Mouse (Mus musculus) embryonic facial prominence, embryonic 11.5 days (tissue): ENCODE measurements around the gene Mapk8. TPM values are rescaled to one million over a fixed set of nuclear protein-coding genes. Genes with fewer than 3 reads are reported as not detected.

ENCODE experiments used
- ATAC-seq: fragments of 200-750 bp; cut with Nextera tagmentation; replicated peaks from 2 replicates; pipeline ENCODE4 v1.8.0; 2017; ENCODE audit warnings: low read depth; ENCODE audit not compliant: insufficient number of reproducible peaks, low FRiP score, low TSS enrichment
- DNase-seq: peaks from one replicate; pipeline ENCODE4 v3.0.0-alpha.2; 2015; ENCODE audit warnings: low spot score
- H3K27ac ChIP-seq: fragments of 300-500 bp; sonication (generic); replicated peaks from 2 replicates; pipeline ENCODE4 v1.5.1; 2014; ENCODE audit warnings: mild to moderate bottlenecking, low read depth, low read length, control low read depth
- H3K27me3 ChIP-seq: fragments of 300-500 bp; sonication (generic); 2 replicates; pipeline ENCODE4 v1.6.1; 2014; ENCODE audit warnings: mild to moderate bottlenecking, low read length, moderate library complexity, mixed read lengths; ENCODE audit not compliant: control insufficient read depth, insufficient read depth
- H3K36me3 ChIP-seq: fragments of 300-500 bp; sonication (generic); replicated peaks from 2 replicates; pipeline ENCODE4 v1.6.1; 2014; ENCODE audit warnings: low read depth, mild to moderate bottlenecking, low read length, moderate library complexity, mixed read lengths; ENCODE audit not compliant: control insufficient read depth, insufficient read depth
- H3K4me1 ChIP-seq: fragments of 300-500 bp; sonication (generic); 2 replicates; pipeline ENCODE4 v1.6.1; 2014; ENCODE audit warnings: low read length, mixed read lengths; ENCODE audit not compliant: control insufficient read depth, insufficient read depth
- H3K4me2 ChIP-seq: fragments of 300-500 bp; sonication (generic); 2 replicates; pipeline ENCODE4 v1.6.1; 2014; ENCODE audit warnings: low read depth, mild to moderate bottlenecking, control low read depth, low read length, moderate library complexity
- H3K4me3 ChIP-seq: fragments of 300-500 bp; sonication (generic); 2 replicates; pipeline ENCODE4 v1.5.1; 2014; ENCODE audit warnings: low read depth, low read length, control low read depth
- H3K9ac ChIP-seq: fragments of 300-500 bp; sonication (generic); replicated peaks from 2 replicates; pipeline ENCODE4 v1.6.1; 2014; ENCODE audit warnings: mild to moderate bottlenecking, control low read depth, low read length
- H3K9me3 ChIP-seq: fragments of 300-500 bp; sonication (generic); replicated peaks from 2 replicates; pipeline ENCODE4 v1.6.1; 2016; ENCODE audit warnings: mild to moderate bottlenecking, low read length, inconsistent platforms, mixed read lengths; ENCODE audit not compliant: control insufficient read depth
- WGBS: fragments of 180-500 bp; shearing (Covaris S2); extraction: QIAGEN DNeasy Blood & Tissue Kit; methylation state at CpG from one replicate; pipeline ENCODE4 v1.1.7; 2014; 5-methylcytosine and 5-hydroxymethylcytosine counted together
- polyA plus RNA-seq: library from polyadenylated mRNA; unstranded; fragments of >200 nt; fragmentation: Nextera tagmentation; extraction: Ambion mirVana; gene quantifications from 2 replicates; pipeline ENCODE4 v1.2.1, GENCODE M21; 2014

Gene Mapk8
- polyA plus RNA-seq, 1 experiment from 2014 or later, result 22.0 TPM

DNA sequence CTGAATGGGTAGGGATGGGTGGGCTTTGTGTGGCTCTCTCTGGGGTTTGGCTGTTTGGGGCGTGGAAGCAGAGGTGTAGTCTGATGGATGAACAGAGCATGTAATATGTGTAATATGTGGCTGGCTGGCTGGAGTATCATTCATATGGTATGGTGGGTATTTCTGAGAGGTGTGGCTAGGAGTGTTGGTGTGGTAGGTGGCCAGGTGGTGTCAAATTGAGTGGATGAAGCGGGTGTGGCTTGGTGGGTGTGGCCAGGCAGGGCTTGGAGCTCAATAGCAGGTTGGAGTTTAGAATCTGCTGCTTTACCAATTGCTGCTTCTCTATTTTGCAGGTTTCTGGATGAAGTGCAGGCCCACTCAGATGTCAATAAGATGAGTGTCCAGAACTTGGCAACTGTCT is 82.9 kb downstream of the Mapk8 start:
- Histone ChIP-seq H3K4me3 (no peak overlapping the region), H3K36me3 (no peaks in the 10 kb centered on the region), H3K9me3 (no peaks in the 10 kb centered on the region), H3K27ac (no peak overlapping the region), H3K9ac (no peak overlapping the region), H3K27me3 (no peaks in the 10 kb centered on the region), H3K4me2 (no peak overlapping the region), H3K4me1 (peaks cover 5% of the 10 kb centered on the region; the same call in 1 of the 2 replicates)
- DNase-seq (no peak), ATAC-seq (no peak)
- WGBS, result 87% methylated on average over 2 of the region's 2 CpGs

DNA sequence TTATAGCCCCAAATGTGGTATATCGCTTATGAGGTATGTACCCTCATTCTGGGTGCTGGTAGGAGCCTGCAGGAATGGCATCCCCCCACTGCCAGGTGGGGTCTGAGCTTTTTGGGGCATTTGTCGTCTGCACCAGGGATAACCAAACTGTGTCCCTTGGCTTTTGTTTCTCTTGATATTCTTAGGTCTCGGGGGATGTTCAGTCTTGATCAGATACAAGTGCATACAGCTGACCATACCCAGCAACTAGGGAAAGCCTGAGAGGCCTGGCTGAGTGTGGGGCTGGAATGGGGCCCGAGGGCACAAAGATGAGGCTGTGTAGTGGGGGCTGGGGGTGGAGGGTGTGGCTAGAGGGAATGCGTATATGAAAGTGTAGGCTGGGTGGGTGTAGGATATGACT is 83.3 kb downstream of the Mapk8 start:
- no peak overlapping the region for H3K27ac ChIP-seq
- no peaks in the 10 kb centered on the region for H3K27me3 ChIP-seq
- H3K9ac ChIP-seq, result no peak overlapping the region
- H3K4me1 ChIP-seq, result peaks cover 5% of the 10 kb centered on the region; the same call in 1 of the 2 replicates
- H3K9me3 ChIP-seq, result no peaks in the 10 kb centered on the region
- ATAC-seq (no peak), DNase-seq (no peak)
- H3K36me3 ChIP-seq, result no peaks in the 10 kb centered on the region
- WGBS, result 84% methylated on average over 5 of the region's 5 CpGs
- H3K4me3 ChIP-seq, result no peak overlapping the region
- H3K4me2 ChIP-seq, result no peak overlapping the region

DNA sequence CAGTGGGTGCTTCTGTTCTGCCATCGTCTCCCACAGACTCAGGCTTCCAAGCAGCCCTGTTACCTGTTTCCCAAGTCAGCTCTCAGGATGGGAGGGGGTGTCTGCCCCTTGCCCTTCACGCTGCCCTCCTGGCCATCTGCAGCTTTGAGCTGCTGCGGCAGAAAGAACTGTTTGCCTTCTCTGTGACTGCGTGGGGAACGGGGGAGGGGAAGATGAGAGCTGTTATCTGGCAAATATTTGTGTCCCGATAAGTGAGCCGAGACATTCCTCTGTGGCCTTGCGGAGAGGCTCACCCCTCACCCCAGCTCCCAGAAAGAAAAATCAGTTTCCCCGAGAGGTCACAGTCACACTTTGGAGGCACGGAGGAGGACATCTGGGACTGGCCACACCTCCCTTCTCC is 84.2 kb downstream of the Mapk8 start:
- H3K27ac ChIP-seq, result no peak overlapping the region
- 23% methylated on average over 10 of the region's 10 CpGs for WGBS
- H3K9me3 ChIP-seq, result no peaks in the 10 kb centered on the region

DNA sequence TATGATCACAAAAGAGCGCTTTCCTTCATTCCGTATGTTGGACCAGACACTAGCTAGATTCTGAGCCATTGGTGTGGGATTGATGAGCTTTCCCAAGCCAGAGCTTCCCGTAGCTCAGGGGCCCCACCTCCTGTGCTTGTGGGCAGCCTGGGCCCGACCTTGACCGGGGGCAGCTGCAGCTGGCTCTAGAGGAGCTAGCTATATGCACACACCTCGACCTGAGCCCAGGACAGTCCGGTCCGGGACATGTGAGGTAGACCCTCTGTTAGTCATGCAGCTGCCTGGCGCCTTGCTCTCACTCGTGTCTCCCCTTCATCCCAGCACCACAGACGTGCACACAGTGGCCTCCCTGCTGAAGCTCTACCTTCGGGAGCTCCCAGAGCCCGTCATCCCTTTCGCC is 84.8 kb downstream of the Mapk8 start:
- ATAC-seq, result no peak
- no peaks in the 10 kb centered on the region for H3K36me3 ChIP-seq
- peaks cover 5% of the 10 kb centered on the region; the same call in 1 of the 2 replicates for H3K4me1 ChIP-seq
- no peaks in the 10 kb centered on the region for H3K27me3 ChIP-seq
- no peak overlapping the region for H3K27ac ChIP-seq
- no peak overlapping the region for H3K4me3 ChIP-seq
- 63% methylated on average over 14 of the region's 14 CpGs for WGBS
- DNase-seq, result no peak
- no peaks in the 10 kb centered on the region for H3K9me3 ChIP-seq
- no peak overlapping the region for H3K4me2 ChIP-seq
- no peak overlapping the region for H3K9ac ChIP-seq

More for the DNA sequence above, 84.2 kb downstream of the Mapk8 start:
- H3K4me3 ChIP-seq, result no peak overlapping the region
- no peak overlapping the region for H3K9ac ChIP-seq
- H3K4me2 ChIP-seq, result no peak overlapping the region; the same call in 1 of the 2 replicates
- ATAC-seq (no peak), DNase-seq (no peak)
- no peaks in the 10 kb centered on the region for H3K27me3 ChIP-seq
- peaks cover 5% of the 10 kb centered on the region; the same call in 1 of the 2 replicates for H3K4me1 ChIP-seq
- no peaks in the 10 kb centered on the region for H3K36me3 ChIP-seq

DNA sequence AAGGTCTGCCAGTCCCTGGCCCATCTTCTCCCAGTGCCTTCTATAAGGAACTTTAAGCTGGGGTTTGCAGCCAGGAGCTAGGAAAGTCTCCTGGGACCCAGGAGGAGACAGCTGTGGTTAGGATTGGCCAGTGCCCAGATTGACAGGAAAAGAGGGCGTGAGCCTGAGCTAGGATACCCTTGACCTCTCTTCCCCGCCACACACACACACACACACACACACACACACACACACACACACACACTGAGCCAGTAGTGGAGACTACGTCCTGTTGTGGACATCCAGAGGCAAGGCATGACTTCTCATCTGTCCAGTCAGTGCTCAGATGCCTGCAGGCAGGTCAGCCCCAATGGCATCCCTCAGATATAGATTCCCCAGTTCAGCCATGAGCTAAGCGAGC is 85.4 kb downstream of the Mapk8 start:
- no peak overlapping the region for H3K27ac ChIP-seq
- no peak overlapping the region for H3K4me2 ChIP-seq
- DNase-seq (peak; percentile 17), ATAC-seq (no peak)
- H3K36me3 ChIP-seq, result no peaks in the 10 kb centered on the region
- H3K9me3 ChIP-seq, result no peaks in the 10 kb centered on the region
- no peaks in the 10 kb centered on the region for H3K27me3 ChIP-seq
- no peak overlapping the region for H3K4me3 ChIP-seq
- WGBS, result 51% methylated on average over 4 of the region's 4 CpGs
- no peak overlapping the region for H3K9ac ChIP-seq
- H3K4me1 ChIP-seq, result peaks cover 5% of the 10 kb centered on the region; the same call in 1 of the 2 replicates

DNA sequence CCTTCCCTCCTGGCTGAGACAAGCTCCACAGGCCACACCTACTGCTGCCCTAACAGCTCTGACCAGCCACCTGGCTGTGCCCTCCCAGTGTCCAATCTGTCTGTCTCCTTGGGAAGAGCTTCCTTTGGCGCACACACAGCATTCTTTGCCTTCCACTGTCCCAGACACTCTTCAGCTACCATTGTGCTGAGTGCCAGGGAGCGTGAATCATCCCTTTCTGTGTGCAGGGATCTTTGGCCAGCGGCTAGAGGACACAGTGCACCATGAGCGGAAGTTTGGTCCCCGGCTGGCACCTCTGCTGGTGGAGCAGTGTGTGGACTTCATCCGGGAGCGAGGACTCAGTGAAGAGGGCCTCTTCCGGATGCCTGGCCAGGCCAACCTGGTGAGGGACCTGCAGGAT is 88.1 kb downstream of the Mapk8 start:
- H3K4me2 ChIP-seq, result no peak overlapping the region
- no peaks in the 10 kb centered on the region for H3K27me3 ChIP-seq
- no peak overlapping the region for H3K27ac ChIP-seq
- WGBS, result 91% methylated on average over 8 of the region's 8 CpGs
- ATAC-seq, result no peak
- peaks cover 5% of the 10 kb centered on the region; the same call in 1 of the 2 replicates for H3K4me1 ChIP-seq
- H3K9me3 ChIP-seq, result no peaks in the 10 kb centered on the region
- DNase-seq, result no peak
- H3K4me3 ChIP-seq, result no peak overlapping the region
- no peaks in the 10 kb centered on the region for H3K36me3 ChIP-seq
- no peak overlapping the region for H3K9ac ChIP-seq

DNA sequence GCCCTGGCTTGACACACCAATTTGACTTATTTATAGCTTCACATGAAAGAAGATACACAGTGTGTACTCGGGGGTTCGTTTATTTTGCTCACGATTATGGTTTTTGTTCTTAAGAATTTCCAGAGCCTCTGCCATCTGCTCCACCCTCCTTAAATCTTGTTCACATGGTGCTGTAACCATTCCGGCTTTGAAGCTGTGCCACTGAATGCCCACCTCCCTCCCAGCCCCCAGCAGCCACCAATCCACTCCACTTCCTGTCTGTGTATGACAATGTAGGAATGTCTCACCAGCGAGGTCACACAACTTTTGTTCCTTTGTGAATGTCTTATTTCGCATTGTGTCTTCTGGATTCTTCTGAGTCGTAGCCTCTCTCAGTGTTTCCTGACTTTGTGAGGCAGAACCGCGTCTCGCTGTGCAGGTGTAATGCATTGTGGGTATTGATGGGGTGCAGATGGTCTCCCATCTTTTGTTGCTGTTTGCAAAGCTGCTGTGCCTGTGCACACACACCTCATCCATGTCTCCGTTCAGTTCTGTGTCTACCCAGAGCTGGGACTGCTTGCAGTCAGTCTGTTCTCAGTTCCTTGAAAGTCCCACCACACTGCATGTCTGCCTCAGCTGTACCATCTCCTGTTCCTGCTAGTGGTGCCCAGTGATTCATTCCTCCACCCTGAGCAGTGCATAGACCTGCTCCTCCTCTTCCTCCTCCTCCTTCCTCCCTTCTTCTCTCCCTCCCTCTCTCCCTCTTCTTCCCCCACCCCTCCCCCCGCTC is 89.2 kb downstream of the Mapk8 start:
- Histone ChIP-seq H3K36me3 (no peaks in the 10 kb centered on the region), H3K4me3 (no peak overlapping the region), H3K9me3 (no peaks in the 10 kb centered on the region), H3K9ac (no peak overlapping the region), H3K4me1 (peaks cover 5% of the 10 kb centered on the region; the same call in 1 of the 2 replicates), H3K4me2 (no peak overlapping the region), H3K27ac (no peak overlapping the region), H3K27me3 (no peaks in the 10 kb centered on the region; the same call in 1 of the 2 replicates)
- DNase-seq (no peak), ATAC-seq (no peak)
- 86% methylated on average over 12 of the region's 12 CpGs for WGBS

DNA sequence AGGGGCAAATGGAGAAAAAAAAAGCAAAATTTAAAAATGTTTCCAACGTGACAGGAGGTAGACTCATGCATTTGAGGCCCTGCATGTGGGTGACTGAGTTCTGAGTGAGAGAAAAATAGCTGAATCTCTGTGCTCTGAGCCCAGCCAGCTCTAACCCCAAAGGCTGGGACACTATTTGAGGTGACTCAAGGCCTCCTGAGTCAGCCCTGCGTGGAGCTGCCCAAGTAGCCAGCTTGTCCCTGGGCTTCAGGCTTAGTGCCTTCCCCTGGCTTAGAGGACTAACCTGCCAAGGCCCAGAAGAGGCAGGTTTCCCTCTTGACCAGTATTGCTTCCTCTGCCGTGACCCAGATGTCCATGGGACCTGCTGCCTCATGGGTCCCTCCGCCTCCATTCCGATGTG is 91.7 kb downstream of the Mapk8 start:
- Histone ChIP-seq H3K9ac (no peak overlapping the region), H3K4me3 (no peak overlapping the region), H3K27me3 (peaks cover 22% of the 10 kb centered on the region), H3K9me3 (no peaks in the 10 kb centered on the region), H3K4me2 (no peak overlapping the region), H3K36me3 (no peaks in the 10 kb centered on the region), H3K4me1 (peaks cover 4% of the 10 kb centered on the region), H3K27ac (no peak overlapping the region)
- no peak for ATAC-seq
- WGBS, result 86% methylated on average over 5 of the region's 5 CpGs
- DNase-seq, result no peak
